Mouse (Mus musculus) liver, embryonic 13.5 days (tissue): ENCODE data around the gene Angptl4. TPM values are rescaled to one million over a fixed set of nuclear protein-coding genes. Genes with fewer than 3 reads are reported as not detected.

Experiments
- ATAC-seq: fragments of 200-750 bp; cut with Nextera tagmentation; 2 replicates; pipeline ENCODE4 v1.8.0; 2017; ENCODE audit warnings: low read depth, mild to moderate bottlenecking, moderate number of reproducible peaks, moderate library complexity
- DNase-seq: peaks from one replicate; pipeline ENCODE4 v3.0.0; 2022
- H3K27ac ChIP-seq: fragments of 300-500 bp; sonication (generic); 2 replicates; pipeline ENCODE4 v1.5.1; 2015; ENCODE audit warnings: moderate library complexity, mild to moderate bottlenecking, inconsistent platforms
- H3K27me3 ChIP-seq: fragments of 300-500 bp; sonication (generic); 2 replicates; pipeline ENCODE4 v1.6.1; 2015; ENCODE audit warnings: mild to moderate bottlenecking, inconsistent platforms
- H3K36me3 ChIP-seq: fragments of 300-500 bp; sonication (generic); 2 replicates; pipeline ENCODE4 v1.6.1; 2015; ENCODE audit warnings: mild to moderate bottlenecking, inconsistent platforms
- H3K4me1 ChIP-seq: fragments of 300-500 bp; sonication (generic); replicated peaks from 2 replicates; pipeline ENCODE4 v1.6.1; 2015; ENCODE audit warnings: inconsistent platforms
- H3K4me2 ChIP-seq: fragments of 300-500 bp; sonication (generic); 2 replicates; pipeline ENCODE4 v1.6.1; 2015; ENCODE audit warnings: inconsistent platforms, mild to moderate bottlenecking, moderate library complexity
- H3K4me3 ChIP-seq: fragments of 300-500 bp; sonication (generic); replicated peaks from 2 replicates; pipeline ENCODE4 v1.5.1; 2015; ENCODE audit warnings: mild to moderate bottlenecking, inconsistent platforms
- H3K9ac ChIP-seq: fragments of 300-500 bp; sonication (generic); 2 replicates; pipeline ENCODE4 v1.6.1; 2015; ENCODE audit warnings: mild to moderate bottlenecking, inconsistent platforms
- H3K9me3 ChIP-seq: fragments of 300-500 bp; sonication (generic); replicated peaks from 2 replicates; pipeline ENCODE4 v1.6.1; 2016; ENCODE audit warnings: inconsistent platforms
- WGBS: fragments of 180-500 bp; shearing (Covaris S2); methylation state at CpG from one replicate; pipeline ENCODE4 v1.1.7; 2015; ENCODE audit not compliant: insufficient replicate concordance; 5-methylcytosine and 5-hydroxymethylcytosine counted together
- polyA plus RNA-seq: library from polyadenylated mRNA; unstranded; fragments of >200 nt; fragmentation: Nextera tagmentation; extraction: Ambion mirVana; gene quantifications from 2 replicates; pipeline ENCODE4 v1.2.1, GENCODE M21; 2015

The Angptl4 gene
- polyA plus RNA-seq, 1 experiment from 2014 or later, result 18.9 TPM

DNA sequence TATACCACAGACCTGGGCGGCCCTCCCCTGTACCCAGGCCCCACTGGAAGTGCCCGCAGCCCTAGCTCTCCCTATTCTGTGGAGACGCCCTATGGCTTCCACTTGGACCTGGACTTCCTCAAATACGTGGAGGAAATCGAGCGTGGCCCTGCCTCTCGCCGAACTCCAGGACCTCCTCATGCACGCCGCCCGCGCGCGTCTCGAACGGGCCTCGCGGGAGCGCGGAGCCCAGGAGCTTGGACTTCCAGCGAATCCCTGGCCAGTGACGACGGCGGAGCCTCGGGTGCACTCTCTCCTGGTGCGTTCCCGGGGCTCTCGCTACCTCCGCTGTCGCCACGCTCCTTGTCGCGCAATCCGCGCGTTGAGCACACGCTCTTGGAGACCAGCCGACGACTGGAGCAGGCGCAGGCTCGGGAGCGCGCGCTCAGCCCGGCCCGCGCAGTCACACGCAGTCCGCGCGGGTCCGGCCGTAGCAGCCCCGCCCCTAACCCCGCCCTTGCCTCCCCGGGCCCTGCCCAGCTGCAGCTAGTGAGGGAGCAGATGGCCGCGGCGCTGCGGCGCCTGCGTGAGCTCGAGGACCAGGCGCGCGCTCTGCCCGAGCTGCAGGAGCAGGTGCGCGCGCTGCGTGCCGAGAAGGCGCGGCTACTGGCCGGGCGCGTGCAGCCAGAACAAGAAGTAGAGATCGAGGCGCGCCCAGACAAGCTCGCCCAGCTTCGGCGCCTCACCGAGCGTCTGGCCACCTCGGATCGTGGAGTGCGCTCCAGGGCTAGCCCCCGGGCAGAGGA lies 35.7 kb upstream of the Angptl4 start:
- Histone ChIP-seq H3K27me3 (peaks cover 7% of the 10 kb centered on the region; the same call in 1 of the 2 replicates), H3K9me3 (no peaks in the 10 kb centered on the region), H3K4me1 (peaks cover 63% of the 10 kb centered on the region), H3K27ac (peak overlapping the region; percentile 82), H3K4me2 (peak overlapping the region; percentile 98), H3K4me3 (peak overlapping the region; percentile 68), H3K36me3 (peaks cover 41% of the 10 kb centered on the region), H3K9ac (peak overlapping the region; percentile 86)
- ATAC-seq (peak; percentile 98), DNase-seq (peak; percentile 89)
- under 1% methylated on average over 89 of the region's 89 CpGs for WGBS

DNA sequence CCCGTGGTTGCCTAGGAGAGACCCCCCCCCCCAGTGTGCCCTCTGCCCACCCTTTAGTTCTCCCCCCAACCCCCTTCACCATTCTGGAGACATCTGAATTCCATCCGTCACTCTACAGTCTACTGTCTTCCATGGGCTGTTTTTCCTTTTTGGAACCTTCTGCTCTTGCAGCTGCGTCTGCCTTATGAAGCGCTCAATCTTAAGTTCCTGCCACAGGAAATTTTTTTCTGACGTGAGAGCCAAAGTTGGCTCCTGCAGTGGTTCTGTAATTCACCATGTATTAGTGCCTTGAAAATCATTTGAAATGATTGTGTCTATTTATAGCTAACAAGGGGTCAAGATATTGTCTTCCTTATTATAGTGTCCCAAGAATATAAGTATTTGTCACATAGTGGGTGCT lies 35.0 kb upstream of the Angptl4 start:
- WGBS, result 69% methylated on average over 5 of the region's 5 CpGs
- no peaks in the 10 kb centered on the region for H3K9me3 ChIP-seq
- H3K27me3 ChIP-seq, result peaks cover 10% of the 10 kb centered on the region; the same call in 1 of the 2 replicates
- peak overlapping the region; percentile 98 for H3K4me2 ChIP-seq
- ATAC-seq (no peak), DNase-seq (no peak)
- no peak overlapping the region for H3K27ac ChIP-seq
- peak overlapping the region; percentile 68 for H3K4me3 ChIP-seq
- H3K36me3 ChIP-seq, result peaks cover 34% of the 10 kb centered on the region
- peak overlapping the region; percentile 86 for H3K9ac ChIP-seq
- peaks cover 58% of the 10 kb centered on the region for H3K4me1 ChIP-seq

DNA sequence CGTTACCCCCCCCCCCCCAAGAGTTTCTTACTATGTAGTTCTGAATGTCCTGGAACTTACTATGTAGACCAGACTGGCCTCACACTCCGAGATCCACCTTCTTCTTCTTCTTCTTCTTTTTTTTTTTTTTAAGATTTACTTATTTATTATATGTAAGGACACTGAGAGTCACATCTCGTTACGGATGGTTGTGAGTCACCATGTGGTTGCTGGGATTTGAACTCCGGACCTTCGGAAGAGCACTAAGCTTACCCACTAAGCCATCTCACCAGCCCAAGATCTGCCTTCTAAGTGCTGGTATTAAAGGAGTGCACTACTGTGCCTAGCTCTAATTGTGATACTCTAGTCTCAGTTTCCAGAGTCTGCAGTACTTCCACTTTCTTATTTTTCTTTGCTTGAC lies 33.8 kb upstream of the Angptl4 start:
- peaks cover 18% of the 10 kb centered on the region for H3K27me3 ChIP-seq
- no peak overlapping the region for H3K9ac ChIP-seq
- H3K27ac ChIP-seq, result no peak overlapping the region
- 75% methylated on average over 6 of the region's 6 CpGs for WGBS
- ATAC-seq (no peak), DNase-seq (no peak)
- no peak overlapping the region for H3K4me3 ChIP-seq
- peaks cover 22% of the 10 kb centered on the region for H3K36me3 ChIP-seq
- H3K4me2 ChIP-seq, result no peak overlapping the region
- no peaks in the 10 kb centered on the region for H3K9me3 ChIP-seq
- peaks cover 59% of the 10 kb centered on the region for H3K4me1 ChIP-seq

DNA sequence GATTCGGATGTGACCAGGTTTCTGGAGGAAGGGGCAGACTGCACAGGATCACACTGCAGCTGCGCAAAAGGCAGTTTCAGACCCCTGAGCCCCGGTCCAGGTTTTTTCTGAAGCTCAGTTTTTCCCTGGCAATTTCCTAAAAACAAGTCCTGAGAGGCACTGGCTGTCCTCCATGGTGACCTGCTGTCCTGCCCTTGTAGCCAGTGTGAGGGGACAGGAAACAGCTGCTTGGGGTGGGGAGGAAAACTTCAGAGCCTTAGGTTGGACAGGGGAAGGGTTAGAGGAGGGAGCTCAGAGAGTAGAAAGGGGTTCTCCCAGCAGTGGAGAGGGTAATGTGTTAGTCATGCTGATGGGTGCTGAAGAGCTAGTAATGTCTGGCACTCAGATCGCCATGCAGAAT lies 31.4 kb upstream of the Angptl4 start:
- Histone ChIP-seq H3K36me3 (no peaks in the 10 kb centered on the region), H3K9ac (no peak overlapping the region), H3K9me3 (no peaks in the 10 kb centered on the region), H3K4me1 (peaks cover 44% of the 10 kb centered on the region), H3K4me3 (no peak overlapping the region), H3K27ac (no peak overlapping the region), H3K4me2 (no peak overlapping the region), H3K27me3 (peaks cover 20% of the 10 kb centered on the region)
- WGBS, result 41% methylated on average over 4 of the region's 4 CpGs
- DNase-seq (no peak), ATAC-seq (no peak)

DNA sequence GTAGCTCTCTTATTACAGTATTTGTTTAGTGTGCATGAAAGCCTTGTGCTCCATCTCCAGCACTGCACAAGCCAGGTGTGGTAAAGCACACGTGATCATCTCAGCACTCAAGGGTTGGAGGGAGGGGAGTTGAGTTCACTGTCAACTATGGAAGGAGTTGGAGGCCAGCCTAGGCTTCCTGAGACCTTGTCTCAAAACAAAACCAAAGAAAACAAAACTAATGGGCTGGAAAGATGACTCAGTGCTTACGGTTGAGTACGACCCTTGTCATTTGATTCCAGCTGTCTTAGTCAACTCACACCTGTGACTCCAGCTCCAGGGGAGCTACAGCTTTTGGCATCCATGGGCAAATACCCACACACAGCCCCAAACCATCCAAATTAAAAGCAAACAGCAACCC lies 30.8 kb upstream of the Angptl4 start:
- Histone ChIP-seq H3K4me1 (peaks cover 41% of the 10 kb centered on the region), H3K27ac (no peak overlapping the region), H3K9me3 (no peaks in the 10 kb centered on the region), H3K4me2 (no peak overlapping the region), H3K4me3 (no peak overlapping the region), H3K27me3 (peaks cover 20% of the 10 kb centered on the region), H3K36me3 (no peaks in the 10 kb centered on the region), H3K9ac (no peak overlapping the region)
- DNase-seq (no peak), ATAC-seq (no peak)
- WGBS, result 35% methylated on average over 3 of the region's 3 CpGs

DNA sequence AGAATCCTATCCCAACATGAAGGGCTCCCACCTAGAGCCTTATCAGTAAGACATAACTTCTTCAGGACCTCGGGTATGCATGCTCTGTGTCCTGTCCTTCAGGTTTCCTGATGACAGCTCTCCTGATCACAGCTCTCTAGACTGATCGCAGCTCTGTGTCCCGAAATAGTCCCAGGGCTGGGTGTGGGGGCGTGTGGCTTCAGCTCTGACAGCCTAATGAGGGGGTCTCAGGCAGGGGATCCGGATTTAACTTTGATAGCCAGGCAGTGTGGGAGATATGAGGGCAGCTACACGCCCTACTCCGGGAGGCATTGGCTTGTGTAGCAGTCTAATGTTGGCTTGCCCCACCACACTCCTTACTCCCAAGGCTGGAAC lies 29.5 kb upstream of the Angptl4 start:
- no peak for ATAC-seq
- H3K4me1 ChIP-seq, result peaks cover 32% of the 10 kb centered on the region
- H3K27ac ChIP-seq, result peak overlapping the region; percentile 8; the same call in 1 of the 2 replicates
- peak overlapping the region; percentile 81 for H3K4me2 ChIP-seq
- H3K36me3 ChIP-seq, result no peaks in the 10 kb centered on the region
- DNase-seq, result no peak
- H3K27me3 ChIP-seq, result peaks cover 20% of the 10 kb centered on the region
- H3K9me3 ChIP-seq, result no peaks in the 10 kb centered on the region
- peak overlapping the region; percentile 62; the same call in 1 of the 2 replicates for H3K9ac ChIP-seq
- H3K4me3 ChIP-seq, result peak overlapping the region; percentile 58
- 4% methylated on average over 7 of the region's 7 CpGs for WGBS

DNA sequence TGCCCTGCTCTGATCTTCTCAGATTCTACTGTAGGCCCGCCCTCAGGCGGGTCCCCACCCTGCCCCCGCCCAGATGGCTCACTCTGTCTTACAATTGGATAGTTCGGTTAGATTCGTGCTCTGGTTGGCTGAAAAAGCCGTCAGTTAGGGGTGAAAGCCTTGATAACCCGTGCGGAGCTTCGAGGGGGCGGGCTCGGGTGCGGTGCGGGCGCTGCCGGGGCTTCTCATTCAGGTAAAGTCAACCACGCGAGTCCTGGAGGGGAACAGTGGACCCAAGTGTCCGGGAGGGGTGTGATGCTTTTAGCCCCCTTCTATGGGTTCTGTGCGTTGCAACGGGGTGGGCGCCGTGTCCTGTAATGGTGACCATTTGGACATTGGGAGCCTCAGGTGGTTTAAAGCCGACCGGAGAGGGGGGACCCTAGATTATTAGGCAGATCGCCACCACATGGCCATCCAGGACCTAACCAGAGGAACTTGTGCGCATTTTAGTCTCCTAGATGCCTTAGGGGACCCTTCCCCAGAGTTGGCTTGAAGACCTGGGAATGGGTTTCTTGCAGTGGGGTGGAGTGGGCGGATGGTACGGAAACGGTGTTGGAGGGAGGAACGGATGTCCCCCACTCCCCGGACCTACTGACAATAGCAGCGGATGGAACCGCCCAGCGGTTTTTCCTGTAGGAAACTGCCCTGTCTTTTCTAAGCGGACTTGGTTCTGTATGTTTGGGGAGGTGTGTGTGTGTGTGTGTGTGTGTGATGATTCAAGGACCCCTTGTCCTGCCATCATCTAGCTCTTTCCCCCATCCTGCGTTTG lies 28.9 kb upstream of the Angptl4 start, which contains the start of gene Kank3:
TSS of gene Kank3 (plus strand) at position 186 of the 808 bp plus-strand sequence.
- peaks cover 29% of the 10 kb centered on the region for H3K4me1 ChIP-seq
- H3K9me3 ChIP-seq, result no peaks in the 10 kb centered on the region
- peak within 1 kb of the TSS; percentile 8; the same call in 1 of the 2 replicates for H3K27ac ChIP-seq
- peak within 1 kb of the TSS; percentile 81 for H3K4me2 ChIP-seq
- WGBS, result under 1% methylated on average over 36 of the region's 36 CpGs
- peak within 1 kb of the TSS; percentile 62 for H3K9ac ChIP-seq
- DNase-seq (peak; percentile 89), ATAC-seq (peak; percentile 97)
- peaks cover 20% of the 10 kb centered on the region for H3K27me3 ChIP-seq
- H3K36me3 ChIP-seq, result no peaks in the 10 kb centered on the region
- peak within 1 kb of the TSS; percentile 58 for H3K4me3 ChIP-seq

DNA sequence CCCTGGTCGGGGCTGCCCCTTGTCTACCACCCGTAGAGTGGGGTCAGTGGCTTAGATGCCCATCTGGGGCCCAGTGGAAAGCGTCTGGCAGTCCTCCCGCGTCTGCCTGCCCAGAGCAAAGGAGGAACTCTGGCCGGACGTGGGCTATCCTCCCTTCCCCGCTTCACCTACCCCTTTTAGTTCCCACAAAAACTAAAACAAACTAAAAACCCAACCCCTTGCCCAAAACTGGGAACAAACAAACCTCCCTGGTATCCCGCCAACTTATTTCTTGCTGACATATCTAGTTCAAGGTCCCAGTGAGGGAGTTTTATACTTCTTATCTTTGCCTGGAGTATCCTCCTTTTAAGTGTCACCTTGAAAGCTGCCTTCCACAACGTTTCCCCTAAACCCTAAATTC lies 26.6 kb upstream of the Angptl4 start:
- H3K27ac ChIP-seq, result no peak overlapping the region

DNA sequence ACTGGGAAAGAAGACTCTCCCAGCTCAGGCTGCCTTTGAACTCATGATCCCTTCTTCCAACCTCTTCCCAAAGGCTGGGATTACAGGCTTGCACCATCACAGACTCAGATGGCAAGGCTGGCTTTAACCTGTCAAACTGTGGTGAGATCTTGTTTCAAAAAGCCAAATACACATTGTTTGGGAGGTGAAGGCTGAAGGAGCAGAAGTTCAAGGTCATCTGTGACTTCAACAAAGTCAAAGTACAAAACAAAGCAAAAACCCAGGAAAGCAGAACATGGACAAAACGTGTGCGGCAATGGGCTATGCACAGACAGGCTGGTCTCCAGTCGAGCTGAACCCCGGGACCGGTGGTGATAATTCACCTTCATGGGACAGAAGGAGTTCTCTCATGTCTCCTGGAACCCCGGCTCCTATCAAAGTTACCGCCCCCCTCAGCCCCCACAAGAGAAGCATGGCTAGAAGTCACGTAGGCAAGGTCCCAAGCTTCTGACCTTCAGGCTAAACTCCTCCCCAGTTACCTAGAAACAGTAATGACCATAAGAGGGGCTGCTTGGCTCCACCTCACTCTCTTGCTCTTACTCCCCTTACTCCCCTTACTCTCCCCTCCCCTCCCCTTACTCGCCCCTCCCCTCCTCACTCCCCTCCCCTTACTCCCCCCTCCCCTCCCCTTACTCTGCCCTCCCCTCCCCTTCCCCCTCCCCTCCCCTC lies 25.7 kb upstream of the Angptl4 start:
- Histone ChIP-seq H3K27ac (no peak overlapping the region), H3K4me1 (peaks cover 30% of the 10 kb centered on the region), H3K4me3 (no peak overlapping the region), H3K36me3 (no peaks in the 10 kb centered on the region), H3K9me3 (no peaks in the 10 kb centered on the region), H3K4me2 (no peak overlapping the region), H3K9ac (no peak overlapping the region), H3K27me3 (peaks cover 18% of the 10 kb centered on the region)
- ATAC-seq (no peak), DNase-seq (no peak)
- 46% methylated on average over 8 of the region's 9 CpGs for WGBS

More for the DNA sequence above, 26.6 kb upstream of the Angptl4 start:
- Histone ChIP-seq H3K27me3 (peaks cover 19% of the 10 kb centered on the region), H3K9me3 (no peaks in the 10 kb centered on the region), H3K4me3 (no peak overlapping the region), H3K9ac (no peak overlapping the region), H3K4me2 (no peak overlapping the region), H3K4me1 (peaks cover 34% of the 10 kb centered on the region), H3K36me3 (no peaks in the 10 kb centered on the region)
- no peak for DNase-seq
- 10% methylated on average over 10 of the region's 10 CpGs for WGBS
- no peak for ATAC-seq

DNA sequence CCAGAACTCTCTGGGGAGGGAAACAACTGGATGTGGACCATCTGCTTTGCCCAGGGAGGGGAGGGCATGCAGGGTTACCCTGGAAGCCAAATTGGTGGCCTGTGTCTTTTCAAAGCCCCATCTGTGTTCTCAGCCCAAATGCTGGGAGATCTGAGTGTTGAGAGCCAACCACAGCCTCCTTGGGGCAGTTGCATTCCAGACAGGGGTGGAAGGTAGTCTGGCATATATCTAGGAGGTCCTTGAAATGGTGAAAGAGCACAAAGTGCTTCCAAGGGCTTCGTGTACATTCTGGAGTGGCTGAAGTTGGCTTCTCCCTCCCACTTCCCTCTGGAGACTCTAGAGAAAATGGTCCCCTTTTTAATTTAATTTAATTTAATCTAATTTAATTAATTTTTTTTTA lies 23.1 kb upstream of the Angptl4 start:
- Histone ChIP-seq H3K36me3 (no peaks in the 10 kb centered on the region), H3K4me3 (no peak overlapping the region), H3K9ac (no peak overlapping the region), H3K4me2 (no peak overlapping the region), H3K27ac (no peak overlapping the region), H3K4me1 (peaks cover 13% of the 10 kb centered on the region), H3K27me3 (peaks cover 7% of the 10 kb centered on the region; the same call in 1 of the 2 replicates), H3K9me3 (no peaks in the 10 kb centered on the region)
- WGBS, result 46% methylated on average over 1 of the region's 1 CpGs
- no peak for ATAC-seq
- DNase-seq, result no peak

DNA sequence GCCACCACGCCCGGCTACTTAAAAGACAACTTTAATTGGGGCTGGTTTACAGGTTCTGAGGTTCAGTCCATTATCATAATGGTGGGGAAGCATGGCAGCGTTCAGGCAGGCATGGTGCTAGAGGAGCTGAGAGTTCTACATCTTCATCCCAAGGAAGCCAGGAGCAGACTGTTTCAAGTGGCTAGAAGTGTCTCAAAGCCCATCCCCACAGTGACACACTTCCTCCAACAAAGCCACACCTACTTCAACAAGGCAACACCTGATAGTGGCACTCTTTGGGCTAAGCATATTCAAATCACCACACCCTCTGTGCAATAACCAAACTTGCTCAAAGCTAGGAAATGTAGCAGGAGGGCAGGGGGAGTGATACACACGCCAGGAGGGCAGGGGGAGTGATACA lies 22.6 kb upstream of the Angptl4 start:
- Histone ChIP-seq H3K4me3 (no peak overlapping the region), H3K9ac (no peak overlapping the region), H3K9me3 (no peaks in the 10 kb centered on the region), H3K27me3 (peaks cover 7% of the 10 kb centered on the region; the same call in 1 of the 2 replicates), H3K27ac (no peak overlapping the region), H3K36me3 (no peaks in the 10 kb centered on the region), H3K4me1 (peaks cover 13% of the 10 kb centered on the region), H3K4me2 (no peak overlapping the region)
- DNase-seq (no peak), ATAC-seq (peak; percentile 43; the same call in 1 of the 2 replicates)
- WGBS, result 50% methylated on average over 4 of the region's 4 CpGs
